Mouse (Mus musculus): ENCODE data around the gene Sidt1.

Sidt1 gene

GRCm38 (mm10) chr16:44332861-44333284 lies at the start of gene Sidt1:
Gene Sidt1 (minus strand): TSS chr16:44333196.
- peak; percentile 53 for DNase-seq

- DNase-seq = no peak
These were observed 48.6 kb upstream of the Sidt1 start for GRCm38 (mm10) chr16:44381578-44381977.

DNA sequence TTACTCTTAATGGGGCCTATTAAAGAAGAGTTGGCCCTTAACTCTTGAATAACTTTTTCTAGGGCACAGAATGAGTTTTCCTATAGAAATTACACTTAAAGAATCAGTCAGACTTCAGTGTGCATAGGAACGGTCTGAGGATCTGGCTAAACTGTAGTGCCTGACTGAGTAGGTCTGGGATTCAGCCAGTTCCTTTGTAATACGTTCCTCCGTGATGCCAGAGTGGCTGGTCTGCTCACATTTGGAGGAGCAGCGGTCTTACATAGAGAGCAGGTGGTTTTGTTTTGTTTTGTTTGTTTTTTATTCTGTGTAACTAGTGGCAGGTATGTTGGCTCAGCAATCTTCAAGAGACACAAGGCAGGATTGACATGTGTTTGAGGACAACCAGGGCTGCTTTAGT lies 47.0 kb upstream of the Sidt1 start:
- DNase-seq = no peak

- no peak for DNase-seq
These were observed 42.5 kb upstream of the Sidt1 start for GRCm38 (mm10) chr16:44375459-44375858.

DNA sequence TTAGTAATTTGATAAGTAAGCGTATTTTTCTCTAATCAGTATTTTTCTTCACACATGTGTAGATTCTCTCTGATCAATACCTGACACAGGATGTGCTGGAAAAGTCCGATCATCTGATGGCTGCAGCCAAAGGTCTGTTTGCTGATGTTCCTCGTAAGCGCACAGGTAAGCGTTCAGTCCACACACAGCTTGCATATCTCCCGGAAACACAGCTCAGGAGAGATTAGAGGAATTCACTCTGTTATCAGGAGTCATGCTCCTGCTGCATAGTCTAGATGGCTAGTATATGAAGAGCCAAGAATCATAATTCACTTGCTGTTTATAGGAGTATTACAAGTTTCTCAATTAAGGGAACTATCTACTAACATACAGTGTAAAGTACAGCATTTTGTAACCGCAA lies 32.5 kb upstream of the Sidt1 start:
- DNase-seq = no peak

DNA sequence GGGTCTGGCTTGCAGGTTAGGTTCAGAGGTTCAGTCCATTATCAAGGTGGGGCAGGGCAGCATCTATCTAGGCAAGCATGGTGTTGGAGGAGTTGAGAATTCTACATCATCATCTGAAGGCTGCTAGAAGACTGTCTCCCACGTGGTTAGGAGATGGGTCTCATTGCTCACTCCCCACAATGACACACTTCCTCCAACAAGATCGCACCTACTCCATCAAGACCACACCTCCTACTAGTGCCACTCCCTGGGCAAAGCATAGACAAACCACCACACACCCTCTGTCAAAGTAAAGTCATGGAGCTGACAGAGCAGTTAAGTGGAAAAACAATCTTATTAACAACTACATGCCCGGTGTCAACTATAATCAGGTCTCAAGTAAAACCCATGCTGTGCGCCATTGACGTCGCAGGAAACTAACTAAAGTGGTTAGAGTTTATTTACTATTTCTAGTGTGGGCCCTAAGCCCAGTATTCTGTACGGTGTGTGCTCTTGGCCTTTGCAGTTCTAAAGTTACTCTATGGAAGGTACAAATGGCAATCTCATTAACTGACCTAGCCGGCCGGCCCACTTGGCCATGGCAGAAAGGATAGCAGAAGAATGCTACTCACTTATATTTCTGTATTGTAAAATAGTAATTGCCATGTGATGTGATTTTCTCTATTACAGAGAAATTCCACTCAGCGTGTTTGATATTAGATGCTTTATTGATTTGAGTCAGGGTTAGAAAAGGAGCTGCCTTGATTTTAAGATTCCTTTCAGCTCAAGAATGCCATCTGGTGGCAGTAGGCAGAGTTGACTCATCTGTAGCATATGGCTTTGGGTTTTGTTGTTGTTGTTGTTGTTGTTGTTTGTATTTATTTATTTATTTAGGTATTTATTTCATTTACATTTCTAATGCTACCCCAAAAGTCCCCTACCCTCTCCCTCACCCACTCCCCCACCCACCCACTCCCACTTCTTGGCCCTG lies 29.2 kb upstream of the Sidt1 start:
- no peak for DNase-seq

DNA sequence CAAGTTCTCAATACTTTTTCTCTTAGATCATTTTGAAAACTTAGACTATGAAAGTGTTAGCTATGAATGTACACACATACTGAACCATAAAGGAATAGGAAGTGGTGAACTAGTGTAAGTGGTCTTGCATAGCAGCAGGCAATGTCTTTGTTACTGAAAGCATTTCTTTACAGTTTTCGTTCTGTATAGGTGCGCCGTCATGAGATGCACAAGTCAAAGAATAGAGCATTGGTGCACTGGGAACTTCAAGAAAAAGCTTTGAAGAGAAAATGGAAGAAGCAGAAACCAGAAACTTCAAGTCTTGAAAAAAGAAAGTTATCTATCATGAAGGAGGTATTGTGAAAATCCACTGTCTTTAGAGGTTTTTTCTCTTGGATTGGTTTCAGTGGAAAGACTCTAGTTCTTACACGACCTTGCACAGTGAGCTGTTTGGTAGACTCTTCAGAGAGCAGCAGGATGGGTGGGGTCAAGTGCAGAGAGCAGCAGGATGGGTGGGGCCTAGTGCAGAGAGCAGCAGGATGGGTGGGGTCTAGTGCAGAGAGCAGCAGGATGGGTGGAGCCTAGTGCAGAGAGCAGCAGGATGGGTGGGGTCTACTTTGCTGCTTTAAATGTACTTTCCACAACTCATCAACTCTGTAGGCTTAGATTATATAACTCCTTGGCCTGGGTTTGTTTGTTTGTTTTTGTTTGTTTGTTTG lies 24.7 kb upstream of the Sidt1 start:
- no peak for DNase-seq

GRCm38 (mm10) chr16:44356291-44356690 lies 23.3 kb upstream of the Sidt1 start:
- no peak for DNase-seq

DNA sequence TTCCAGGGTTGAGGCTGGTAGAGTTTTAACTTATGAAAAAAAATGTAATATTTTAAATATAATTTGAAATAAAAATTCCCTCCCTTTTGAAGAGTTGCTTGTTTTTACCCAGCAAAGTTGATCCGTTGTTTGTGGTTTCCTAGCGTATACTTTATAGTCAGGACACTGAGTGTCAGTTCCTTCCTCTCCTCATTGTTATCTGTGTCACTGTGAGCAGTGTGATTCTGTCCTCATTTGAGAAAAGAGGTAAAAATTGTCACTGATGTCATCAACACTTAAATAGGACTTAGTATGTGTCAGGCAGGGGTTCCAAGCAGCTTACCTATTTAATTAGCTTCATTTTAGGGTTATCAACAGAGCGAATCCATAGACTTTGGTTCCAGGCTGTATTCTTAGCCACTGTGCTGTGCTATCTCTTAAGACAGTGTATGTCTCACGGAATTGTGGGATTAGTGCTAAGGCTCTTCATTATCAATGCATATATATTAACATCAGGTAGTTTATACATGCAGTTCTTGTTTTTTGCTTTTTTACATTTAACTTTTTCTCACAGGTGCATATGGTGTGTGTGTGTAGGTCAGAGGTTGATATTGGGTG lies 16.9 kb upstream of the Sidt1 start:
- no peak for DNase-seq

GRCm38 (mm10) chr16:44347071-44347901 lies 14.3 kb upstream of the Sidt1 start, which contains the start of gene Spice1:
Gene Spice1 (plus strand): TSS chr16:44347121.
- DNase-seq = peak; percentile 92

- DNase-seq = no peak
These were observed 4.5 kb upstream of the Sidt1 start for GRCm38 (mm10) chr16:44337541-44337940.

DNA sequence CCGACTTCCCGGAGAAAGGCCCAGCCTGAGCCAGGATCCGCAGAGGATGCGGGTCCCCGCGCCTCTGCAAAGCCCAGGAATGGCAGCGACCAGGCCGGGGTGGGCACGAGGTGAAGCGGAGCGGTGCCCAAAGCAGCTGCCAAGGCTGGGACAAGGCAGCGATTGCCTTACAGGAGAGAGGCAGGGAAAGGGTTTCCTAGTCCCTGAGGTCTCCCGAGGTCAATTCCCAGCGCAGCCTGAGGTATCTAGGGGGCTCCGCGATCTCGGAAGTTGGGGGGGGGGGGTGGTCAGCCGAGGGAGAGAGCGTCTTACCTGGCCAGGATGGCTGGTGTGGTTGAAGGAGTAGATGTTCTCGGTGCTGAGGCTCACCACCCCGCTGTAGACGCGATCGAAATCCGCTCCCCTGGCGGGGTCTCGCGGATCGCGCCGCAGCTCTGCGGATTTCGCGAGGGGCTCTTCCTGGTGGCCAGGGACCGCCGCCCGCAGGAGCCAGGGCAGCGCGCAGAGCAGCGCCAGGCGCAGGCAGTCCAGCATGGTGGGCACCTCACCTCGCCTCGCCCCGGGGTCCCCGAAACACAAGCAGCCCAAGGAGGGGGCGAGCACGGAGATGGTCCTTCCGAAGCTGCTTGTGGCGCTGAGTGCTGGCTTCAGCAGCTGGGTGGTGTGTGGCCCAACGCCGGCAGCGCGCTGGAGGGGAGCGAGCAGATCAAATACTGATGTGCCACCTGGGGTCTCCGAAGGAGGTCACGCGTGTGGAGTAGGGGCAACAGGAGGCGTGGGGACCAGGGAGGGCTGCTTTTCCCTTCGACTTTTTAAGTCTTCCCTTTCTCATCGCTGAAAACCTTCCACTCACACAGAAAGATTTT lies 768 bp downstream of the Sidt1 start:
- peak; percentile 58 for DNase-seq

DNA sequence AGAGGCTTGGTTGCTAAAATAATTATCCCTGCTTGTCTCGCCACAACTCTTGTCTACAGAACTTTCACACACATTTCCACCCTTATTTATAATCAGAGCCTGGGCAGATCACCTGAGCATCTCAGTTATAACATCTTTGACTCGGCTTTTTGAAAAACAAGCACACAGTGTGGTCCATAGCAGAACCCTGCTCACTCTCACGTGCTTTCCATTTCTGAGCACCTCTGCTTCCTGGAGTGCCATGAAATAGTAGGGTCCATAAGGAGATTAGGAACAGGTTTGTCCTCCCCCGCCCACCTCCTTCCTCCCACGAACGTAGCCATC lies 1.4 kb downstream of the Sidt1 start:
- DNase-seq = no peak

DNA sequence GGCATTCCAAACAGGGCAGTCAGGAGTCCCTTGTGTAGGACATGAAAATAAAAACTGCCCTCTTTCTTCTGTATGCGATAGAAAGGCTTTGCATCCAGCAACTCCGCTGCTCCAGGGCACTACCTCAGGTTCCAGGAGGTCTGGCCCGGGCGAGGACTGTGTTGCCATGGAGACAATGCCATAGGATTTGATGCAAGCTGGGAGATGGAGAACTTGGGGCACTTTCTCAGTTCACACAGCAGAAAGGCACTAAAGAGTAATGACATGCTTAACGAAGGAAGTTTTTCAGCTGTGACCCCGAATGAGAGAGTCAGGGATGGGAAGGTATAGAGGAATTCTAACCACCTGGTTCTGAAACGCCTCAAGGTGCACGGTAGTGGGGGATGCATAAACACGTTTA lies 1.8 kb downstream of the Sidt1 start:
- DNase-seq = peak; percentile 22

- DNase-seq = no peak
These were observed 2.3 kb downstream of the Sidt1 start for GRCm38 (mm10) chr16:44330657-44331056.

- no peak for DNase-seq
These were observed 4.4 kb downstream of the Sidt1 start for GRCm38 (mm10) chr16:44328644-44329043.

- DNase-seq = no peak
These were observed 12.8 kb downstream of the Sidt1 start for GRCm38 (mm10) chr16:44320232-44320631.

DNA sequence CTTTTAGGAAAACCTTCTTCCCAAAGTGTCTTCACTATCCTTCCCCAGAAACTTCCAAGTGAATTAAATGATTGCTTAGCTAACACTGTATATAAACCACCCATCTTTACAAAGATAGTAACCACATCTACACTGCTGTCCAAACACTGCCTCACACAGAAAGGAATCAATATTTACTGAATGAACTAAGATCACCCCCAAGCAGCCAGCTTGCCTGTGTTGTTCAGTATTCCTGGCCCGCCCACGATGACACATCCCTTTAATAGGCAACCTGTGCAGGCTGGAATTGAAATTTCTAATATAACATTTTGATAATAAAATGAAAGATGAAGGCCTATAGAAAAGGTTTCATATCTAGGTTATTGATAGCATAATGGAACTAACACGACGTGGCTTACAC lies 16.6 kb downstream of the Sidt1 start:
- DNase-seq = no peak

GRCm38 (mm10) chr16:44313422-44313821 lies 19.6 kb downstream of the Sidt1 start:
- no peak for DNase-seq

DNA sequence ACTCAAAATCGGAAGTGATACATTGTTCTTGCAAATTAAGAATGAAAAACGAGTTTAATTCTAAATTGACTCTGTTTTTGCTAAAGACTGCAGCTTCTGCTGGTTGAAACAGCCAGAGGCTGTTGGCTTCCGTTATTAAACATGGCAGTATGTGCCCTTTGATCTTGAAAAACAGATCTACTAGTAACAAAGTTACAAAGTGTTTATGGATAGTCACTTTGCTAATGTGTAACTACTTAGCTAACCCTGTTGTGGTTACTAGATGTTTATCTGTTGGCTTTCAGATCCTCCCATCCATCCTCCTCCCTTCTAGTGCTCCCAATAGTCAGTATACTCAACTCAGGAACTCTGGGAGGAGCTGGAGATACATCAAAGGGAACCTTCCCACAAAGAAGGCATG lies 27.4 kb downstream of the Sidt1 start:
- DNase-seq = no peak

GRCm38 (mm10) chr16:44303822-44304221 lies 29.2 kb downstream of the Sidt1 start:
- DNase-seq = no peak
